Mouse (Mus musculus): ENCODE results near the gene Plekha1. TPM values are rescaled to one million over a fixed set of nuclear protein-coding genes. Genes with fewer than 3 reads are reported as not detected.

Gene Plekha1
- polyA plus RNA-seq, 1 experiment: 23.1 TPM

GRCm38 (mm10) chr7:130894931-130895617 lies 29.5 kb downstream of the Plekha1 start:
- DNase-seq: no peak
- H3K27me3 ChIP-seq (ENCODE audit: control insufficient read depth, insufficient read depth, low read length): no peaks in the 10 kb centered on the region
- H3K27ac ChIP-seq (ENCODE audit: control insufficient read depth, insufficient read depth, low read length): no peak overlapping the region
- H3K36me3 ChIP-seq (ENCODE audit: control insufficient read depth, insufficient read depth, low read length): no peaks in the 10 kb centered on the region
- 90% methylated on average over 9 of the region's 9 CpGs for WGBS
- TF ChIP-seq POLR2A (IDR thresholded peaks at IDR 0.05; ENCODE audit: control insufficient read depth, extremely low read depth, insufficient read depth, low read length, poor library complexity) (no peak), CTCF (IDR thresholded peaks at IDR 0.05; ENCODE audit: borderline replicate concordance, control insufficient read depth, extremely low read depth, insufficient read depth, low read length, poor library complexity) (no peak)
- H3K4me1 ChIP-seq (replicated peaks; ENCODE audit: control insufficient read depth, insufficient read depth, low read length): peaks cover 6% of the 10 kb centered on the region
- H3K4me3 ChIP-seq (ENCODE audit: control insufficient read depth, insufficient read depth, low read length): no peak overlapping the region

DNA sequence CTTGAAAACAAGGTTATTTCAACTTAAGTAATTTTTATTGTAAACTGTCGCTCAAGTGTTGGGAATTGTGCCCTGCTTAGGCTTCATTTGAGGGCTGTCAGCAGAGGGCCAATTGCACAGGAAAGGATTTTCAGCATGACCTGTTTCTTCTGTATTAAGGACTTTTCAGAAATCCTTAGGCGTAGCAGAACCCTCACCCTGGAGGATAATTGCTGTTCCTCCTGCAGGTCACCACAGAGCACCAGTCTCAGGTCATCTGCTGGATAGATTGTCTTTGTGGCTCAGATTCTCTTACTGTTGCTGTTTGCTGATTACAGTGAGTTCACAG lies 30.0 kb downstream of the Plekha1 start:
- TF ChIP-seq CTCF (IDR thresholded peaks at IDR 0.05; ENCODE audit: borderline replicate concordance, control insufficient read depth, extremely low read depth, insufficient read depth, low read length, poor library complexity) (no peak), POLR2A (IDR thresholded peaks at IDR 0.05; ENCODE audit: control insufficient read depth, extremely low read depth, insufficient read depth, low read length, poor library complexity) (no peak)
- Histone ChIP-seq H3K27ac (ENCODE audit: control insufficient read depth, insufficient read depth, low read length) (no peak overlapping the region), H3K36me3 (ENCODE audit: control insufficient read depth, insufficient read depth, low read length) (no peaks in the 10 kb centered on the region), H3K4me3 (ENCODE audit: control insufficient read depth, insufficient read depth, low read length) (no peak overlapping the region), H3K4me1 (replicated peaks; ENCODE audit: control insufficient read depth, insufficient read depth, low read length) (peaks cover 6% of the 10 kb centered on the region), H3K27me3 (ENCODE audit: control insufficient read depth, insufficient read depth, low read length) (no peaks in the 10 kb centered on the region)
- DNase-seq: no peak
- WGBS: 96% methylated on average over 2 of the region's 2 CpGs

GRCm38 (mm10) chr7:130896064-130896463 lies 30.5 kb downstream of the Plekha1 start:
- WGBS: 89% methylated on average over 3 of the region's 3 CpGs
- TF ChIP-seq POLR2A (IDR thresholded peaks at IDR 0.05; ENCODE audit: control insufficient read depth, extremely low read depth, insufficient read depth, low read length, poor library complexity): no peak
- no peaks in the 10 kb centered on the region for H3K36me3 ChIP-seq (ENCODE audit: control insufficient read depth, insufficient read depth, low read length)
- DNase-seq: no peak
- peaks cover 6% of the 10 kb centered on the region for H3K4me1 ChIP-seq (replicated peaks; ENCODE audit: control insufficient read depth, insufficient read depth, low read length)
- H3K27ac ChIP-seq (ENCODE audit: control insufficient read depth, insufficient read depth, low read length): no peak overlapping the region
- no peaks in the 10 kb centered on the region for H3K27me3 ChIP-seq (ENCODE audit: control insufficient read depth, insufficient read depth, low read length)
- H3K4me3 ChIP-seq (ENCODE audit: control insufficient read depth, insufficient read depth, low read length): no peak overlapping the region

GRCm38 (mm10) chr7:130897201-130897600 lies 31.6 kb downstream of the Plekha1 start:
- WGBS: 97% methylated on average over 10 of the region's 10 CpGs
- H3K4me3 ChIP-seq (ENCODE audit: control insufficient read depth, insufficient read depth, low read length): no peak overlapping the region
- no peak for TF ChIP-seq CTCF (IDR thresholded peaks at IDR 0.05; ENCODE audit: borderline replicate concordance, control insufficient read depth, extremely low read depth, insufficient read depth, low read length, poor library complexity)
- no peak for TF ChIP-seq POLR2A (IDR thresholded peaks at IDR 0.05; ENCODE audit: control insufficient read depth, extremely low read depth, insufficient read depth, low read length, poor library complexity)
- H3K36me3 ChIP-seq (ENCODE audit: control insufficient read depth, insufficient read depth, low read length): no peaks in the 10 kb centered on the region
- peaks cover 6% of the 10 kb centered on the region for H3K4me1 ChIP-seq (replicated peaks; ENCODE audit: control insufficient read depth, insufficient read depth, low read length)
- no peak for DNase-seq
- no peak overlapping the region for H3K27ac ChIP-seq (ENCODE audit: control insufficient read depth, insufficient read depth, low read length)
- no peaks in the 10 kb centered on the region for H3K27me3 ChIP-seq (ENCODE audit: control insufficient read depth, insufficient read depth, low read length)

DNA sequence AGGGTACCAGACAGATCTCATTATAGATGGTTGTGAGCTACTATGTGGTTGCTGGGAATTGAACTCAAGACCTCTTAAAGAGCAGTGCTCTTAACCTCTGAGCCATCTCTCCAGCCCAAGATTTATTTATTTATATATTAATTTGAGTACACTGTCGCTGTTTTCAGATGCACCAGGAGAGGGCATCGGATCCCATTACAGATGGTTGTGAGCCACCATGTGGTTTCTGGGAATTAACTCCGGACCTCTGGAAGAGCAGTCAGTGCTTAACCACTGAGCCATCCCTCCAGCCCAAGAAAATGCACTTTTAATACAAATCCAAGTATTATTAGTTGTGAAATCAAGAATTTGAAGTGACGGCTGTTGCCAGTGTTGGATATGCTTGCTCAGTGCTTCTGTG lies 32.8 kb downstream of the Plekha1 start:
- H3K4me1 ChIP-seq (replicated peaks; ENCODE audit: control insufficient read depth, insufficient read depth, low read length): no peaks in the 10 kb centered on the region; the same call in 1 of the 2 replicates
- no peak overlapping the region for H3K4me3 ChIP-seq (ENCODE audit: control insufficient read depth, insufficient read depth, low read length)
- no peak for DNase-seq
- TF ChIP-seq POLR2A (IDR thresholded peaks at IDR 0.05; ENCODE audit: control insufficient read depth, extremely low read depth, insufficient read depth, low read length, poor library complexity) (no peak), CTCF (IDR thresholded peaks at IDR 0.05; ENCODE audit: borderline replicate concordance, control insufficient read depth, extremely low read depth, insufficient read depth, low read length, poor library complexity) (no peak)
- no peak overlapping the region for H3K27ac ChIP-seq (ENCODE audit: control insufficient read depth, insufficient read depth, low read length)
- no peaks in the 10 kb centered on the region for H3K27me3 ChIP-seq (ENCODE audit: control insufficient read depth, insufficient read depth, low read length)
- 92% methylated on average over 4 of the region's 4 CpGs for WGBS
- H3K36me3 ChIP-seq (ENCODE audit: control insufficient read depth, insufficient read depth, low read length): no peaks in the 10 kb centered on the region

GRCm38 (mm10) chr7:130900233-130900848 lies 34.8 kb downstream of the Plekha1 start:
- Histone ChIP-seq H3K36me3 (ENCODE audit: control insufficient read depth, insufficient read depth, low read length) (no peaks in the 10 kb centered on the region), H3K4me1 (replicated peaks; ENCODE audit: control insufficient read depth, insufficient read depth, low read length) (peaks cover 5% of the 10 kb centered on the region), H3K4me3 (ENCODE audit: control insufficient read depth, insufficient read depth, low read length) (no peak overlapping the region), H3K27me3 (ENCODE audit: control insufficient read depth, insufficient read depth, low read length) (no peaks in the 10 kb centered on the region), H3K27ac (ENCODE audit: control insufficient read depth, insufficient read depth, low read length) (no peak overlapping the region)
- 48% methylated on average over 5 of the region's 5 CpGs for WGBS
- TF ChIP-seq POLR2A (IDR thresholded peaks at IDR 0.05; ENCODE audit: control insufficient read depth, extremely low read depth, insufficient read depth, low read length, poor library complexity) (no peak), CTCF (IDR thresholded peaks at IDR 0.05; ENCODE audit: borderline replicate concordance, control insufficient read depth, extremely low read depth, insufficient read depth, low read length, poor library complexity) (no peak)
- DNase-seq: no peak

All from thymus, adult 2 months (tissue).